Mouse (Mus musculus) heart, embryonic 15.5 days (tissue): ENCODE data around the gene Myom3. TPM values are rescaled to one million over a fixed set of nuclear protein-coding genes. Genes with fewer than 3 reads are reported as not detected.

ENCODE experiments used
- ATAC-seq: fragments of 200-750 bp; cut with Nextera tagmentation; replicated peaks from 2 replicates; pipeline ENCODE4 v1.8.0; 2017; ENCODE audit warnings: low read depth, moderate TSS enrichment; ENCODE audit not compliant: insufficient number of reproducible peaks, insufficient read depth, low FRiP score
- H3K27ac ChIP-seq: fragments of 300-500 bp; sonication (generic); 2 replicates; pipeline ENCODE4 v1.5.1; 2015; ENCODE audit warnings: mild to moderate bottlenecking, inconsistent platforms
- H3K27me3 ChIP-seq: fragments of 300-500 bp; sonication (generic); 2 replicates; pipeline ENCODE4 v1.6.1; 2015; ENCODE audit warnings: inconsistent platforms
- H3K36me3 ChIP-seq: fragments of 300-500 bp; sonication (generic); 2 replicates; pipeline ENCODE4 v1.6.1; 2015; ENCODE audit warnings: mild to moderate bottlenecking, inconsistent platforms
- H3K4me1 ChIP-seq: fragments of 300-500 bp; sonication (generic); replicated peaks from 2 replicates; pipeline ENCODE4 v1.6.1; 2015; ENCODE audit warnings: inconsistent platforms
- H3K4me2 ChIP-seq: fragments of 300-500 bp; sonication (generic); 2 replicates; pipeline ENCODE4 v1.6.1; 2015; ENCODE audit warnings: inconsistent platforms, mild to moderate bottlenecking, moderate library complexity
- H3K4me3 ChIP-seq: fragments of 300-500 bp; sonication (generic); 2 replicates; pipeline ENCODE4 v1.5.1; 2015; ENCODE audit warnings: mild to moderate bottlenecking, inconsistent platforms
- H3K9ac ChIP-seq: fragments of 300-500 bp; sonication (generic); 2 replicates; pipeline ENCODE4 v1.6.1; 2015; ENCODE audit warnings: mild to moderate bottlenecking, inconsistent platforms
- H3K9me3 ChIP-seq: fragments of 300-500 bp; sonication (generic); replicated peaks from 2 replicates; pipeline ENCODE4 v1.6.1; 2016; ENCODE audit warnings: inconsistent platforms
- WGBS: fragments of 180-500 bp; shearing (Covaris S2); methylation state at CpG from one replicate; pipeline ENCODE4 v1.1.7; 2015; ENCODE audit warnings: mixed read lengths; 5-methylcytosine and 5-hydroxymethylcytosine counted together
- polyA plus RNA-seq: library from polyadenylated mRNA; unstranded; fragments of >200 nt; fragmentation: Nextera tagmentation; extraction: Ambion mirVana; gene quantifications from 2 replicates; pipeline ENCODE4 v1.2.1, GENCODE M21; 2015

The Myom3 gene
- polyA plus RNA-seq, 1 experiment from 2014 or later: 0.20 TPM

- H3K36me3 ChIP-seq: no peaks in the 10 kb centered on the region
- H3K4me2 ChIP-seq: no peak overlapping the region
- H3K4me3 ChIP-seq: no peak overlapping the region
- H3K27me3 ChIP-seq: no peaks in the 10 kb centered on the region
- no peak for ATAC-seq
- no peak overlapping the region for H3K9ac ChIP-seq
- no peak overlapping the region for H3K27ac ChIP-seq
- 0 out of 2 replicates have a peak, but pooled peaks cover 4% of the 10 kb centered on the region for H3K9me3 ChIP-seq
- no peaks in the 10 kb centered on the region for H3K4me1 ChIP-seq
- 40% methylated on average over 5 of the region's 5 CpGs for WGBS
Measured at GRCm38 (mm10) chr4:135738237-135738636, 21.3 kb upstream of the Myom3 start.

GRCm38 (mm10) chr4:135739148-135739547 is 20.4 kb upstream of the Myom3 start:
- Histone ChIP-seq H3K27me3 (no peaks in the 10 kb centered on the region), H3K4me1 (no peaks in the 10 kb centered on the region), H3K4me3 (no peak overlapping the region), H3K9ac (no peak overlapping the region), H3K9me3 (0 out of 2 replicates have a peak, but pooled peaks cover 4% of the 10 kb centered on the region), H3K36me3 (no peaks in the 10 kb centered on the region), H3K27ac (no peak overlapping the region), H3K4me2 (no peak overlapping the region)
- no peak for ATAC-seq
- 73% methylated on average over 7 of the region's 7 CpGs for WGBS

GRCm38 (mm10) chr4:135739672-135740071 is 19.8 kb upstream of the Myom3 start:
- Histone ChIP-seq H3K9ac (no peak overlapping the region), H3K9me3 (no peaks in the 10 kb centered on the region), H3K27ac (no peak overlapping the region), H3K36me3 (no peaks in the 10 kb centered on the region), H3K4me2 (no peak overlapping the region), H3K4me3 (no peak overlapping the region), H3K27me3 (no peaks in the 10 kb centered on the region), H3K4me1 (no peaks in the 10 kb centered on the region)
- ATAC-seq: no peak
- 89% methylated on average over 14 of the region's 14 CpGs for WGBS

GRCm38 (mm10) chr4:135743520-135743919 is 16.0 kb upstream of the Myom3 start:
- H3K4me2 ChIP-seq: no peak overlapping the region
- no peaks in the 10 kb centered on the region for H3K36me3 ChIP-seq
- ATAC-seq: no peak
- peaks cover 3% of the 10 kb centered on the region; the same call in 1 of the 2 replicates for H3K27me3 ChIP-seq
- no peaks in the 10 kb centered on the region for H3K9me3 ChIP-seq
- 35% methylated on average over 6 of the region's 6 CpGs for WGBS
- no peak overlapping the region for H3K27ac ChIP-seq
- H3K9ac ChIP-seq: no peak overlapping the region
- no peak overlapping the region for H3K4me3 ChIP-seq
- no peaks in the 10 kb centered on the region for H3K4me1 ChIP-seq

- Histone ChIP-seq H3K27me3 (peaks cover 3% of the 10 kb centered on the region; the same call in 1 of the 2 replicates), H3K36me3 (no peaks in the 10 kb centered on the region), H3K9ac (no peak overlapping the region), H3K4me1 (no peaks in the 10 kb centered on the region), H3K27ac (no peak overlapping the region), H3K4me2 (no peak overlapping the region), H3K9me3 (no peaks in the 10 kb centered on the region), H3K4me3 (no peak overlapping the region)
- ATAC-seq: no peak
- 54% methylated on average over 16 of the region's 16 CpGs for WGBS
Measured at GRCm38 (mm10) chr4:135744726-135745448, 14.6 kb upstream of the Myom3 start.

GRCm38 (mm10) chr4:135745613-135746012 is 13.9 kb upstream of the Myom3 start:
- Histone ChIP-seq H3K4me3 (no peak overlapping the region), H3K36me3 (no peaks in the 10 kb centered on the region), H3K27ac (no peak overlapping the region), H3K9me3 (no peaks in the 10 kb centered on the region), H3K4me1 (no peaks in the 10 kb centered on the region), H3K4me2 (no peak overlapping the region), H3K27me3 (peaks cover 3% of the 10 kb centered on the region; the same call in 1 of the 2 replicates), H3K9ac (no peak overlapping the region)
- 67% methylated on average over 10 of the region's 10 CpGs for WGBS
- ATAC-seq: no peak

GRCm38 (mm10) chr4:135750896-135751295 is 8.6 kb upstream of the Myom3 start:
- Histone ChIP-seq H3K4me2 (no peak overlapping the region), H3K9me3 (peaks cover 7% of the 10 kb centered on the region), H3K36me3 (no peaks in the 10 kb centered on the region), H3K27ac (no peak overlapping the region), H3K9ac (no peak overlapping the region), H3K4me3 (no peak overlapping the region), H3K27me3 (no peaks in the 10 kb centered on the region; the same call in 1 of the 2 replicates), H3K4me1 (no peaks in the 10 kb centered on the region)
- no peak for ATAC-seq
- 79% methylated on average over 8 of the region's 8 CpGs for WGBS

- H3K4me2 ChIP-seq: no peak overlapping the region
Measured at GRCm38 (mm10) chr4:135752106-135752778, 7.3 kb upstream of the Myom3 start.

GRCm38 (mm10) chr4:135752779-135753164 is 6.7 kb upstream of the Myom3 start:
- no peaks in the 10 kb centered on the region for H3K4me1 ChIP-seq
- peaks cover 7% of the 10 kb centered on the region for H3K9me3 ChIP-seq
- WGBS: 76% methylated on average over 8 of the region's 8 CpGs
- no peaks in the 10 kb centered on the region for H3K36me3 ChIP-seq
- no peaks in the 10 kb centered on the region for H3K27me3 ChIP-seq
- no peak overlapping the region for H3K9ac ChIP-seq
- no peak overlapping the region for H3K4me3 ChIP-seq
- ATAC-seq: no peak
- no peak overlapping the region for H3K4me2 ChIP-seq
- H3K27ac ChIP-seq: no peak overlapping the region

More at GRCm38 (mm10) chr4:135752106-135752778, 7.3 kb upstream of the Myom3 start:
- ATAC-seq: no peak
- Histone ChIP-seq H3K36me3 (no peaks in the 10 kb centered on the region), H3K4me3 (no peak overlapping the region), H3K27me3 (no peaks in the 10 kb centered on the region), H3K4me1 (no peaks in the 10 kb centered on the region), H3K9me3 (peaks cover 7% of the 10 kb centered on the region), H3K9ac (no peak overlapping the region), H3K27ac (no peak overlapping the region)
- whole genome bisulfite sequencing: 69% methylated on average over 7 of the region's 7 CpGs

- no peak overlapping the region for H3K4me3 ChIP-seq
- no peaks in the 10 kb centered on the region for H3K27me3 ChIP-seq
- no peak overlapping the region for H3K9ac ChIP-seq
- H3K9me3 ChIP-seq: peaks cover 7% of the 10 kb centered on the region
- H3K4me1 ChIP-seq: peaks cover 14% of the 10 kb centered on the region
- 34% methylated on average over 4 of the region's 4 CpGs for WGBS
- H3K36me3 ChIP-seq: no peaks in the 10 kb centered on the region
- H3K27ac ChIP-seq: no peak overlapping the region
- no peak overlapping the region for H3K4me2 ChIP-seq
- ATAC-seq: no peak
Measured at GRCm38 (mm10) chr4:135758331-135758730, 1.2 kb upstream of the Myom3 start.

- Histone ChIP-seq H3K9me3 (peaks cover 7% of the 10 kb centered on the region), H3K4me1 (peaks cover 14% of the 10 kb centered on the region), H3K4me3 (no peak overlapping the region), H3K4me2 (no peak overlapping the region), H3K9ac (no peak overlapping the region), H3K36me3 (no peaks in the 10 kb centered on the region), H3K27ac (no peak overlapping the region), H3K27me3 (no peaks in the 10 kb centered on the region)
- WGBS: 49% methylated on average over 6 of the region's 6 CpGs
- ATAC-seq: no peak
Measured at GRCm38 (mm10) chr4:135758825-135759224, 690 bp upstream of the Myom3 start.
